Mouse (Mus musculus): Measurements from ENCODE around the gene Vmn1r68.

Vmn1r68 gene

DNA sequence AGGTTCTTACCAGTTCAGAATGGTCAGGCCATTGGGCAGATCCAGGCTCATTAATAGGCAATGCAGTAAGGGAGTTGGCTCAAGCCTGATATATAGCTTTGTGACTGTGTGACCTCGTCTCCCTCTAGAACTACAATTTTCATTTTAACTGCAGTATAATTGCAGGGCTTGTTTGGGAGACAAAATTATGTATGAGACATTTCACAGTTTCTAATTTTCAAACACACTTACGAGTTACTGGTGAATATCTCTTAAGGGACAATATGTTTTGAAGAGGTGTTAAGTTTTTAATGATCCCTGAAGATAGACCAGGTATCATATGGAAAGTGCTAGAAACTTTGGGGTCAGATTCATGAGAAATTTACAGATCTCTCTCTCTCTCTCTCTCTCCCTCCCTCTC lies at the start of gene Vmn1r68:
TSS of gene Vmn1r68 (minus strand) at position 101 of the 400 bp plus-strand sequence.
- no peak for DNase-seq (ENCODE audit: low spot score)

DNA sequence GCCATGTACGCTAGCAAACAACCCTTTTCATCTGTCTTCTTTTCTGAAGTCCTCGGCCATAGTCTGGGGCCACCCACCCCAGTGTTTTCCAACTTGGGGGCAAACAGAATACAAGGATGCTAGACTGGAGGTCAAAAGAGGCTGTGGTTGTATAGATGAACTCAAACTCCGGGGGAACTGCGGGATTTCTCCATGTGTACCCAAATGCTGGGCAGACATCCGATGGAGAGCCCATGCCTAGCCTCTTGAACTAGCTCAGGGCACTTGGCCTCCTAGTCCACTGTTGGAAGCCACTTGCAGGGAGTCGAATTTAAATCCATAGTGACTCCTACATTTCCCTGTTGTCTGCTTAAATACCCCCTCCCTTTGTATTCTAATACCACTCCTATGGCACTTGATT lies 62.7 kb downstream of the Vmn1r68 start:
- DNase-seq (ENCODE audit: low spot score): no peak

DNA sequence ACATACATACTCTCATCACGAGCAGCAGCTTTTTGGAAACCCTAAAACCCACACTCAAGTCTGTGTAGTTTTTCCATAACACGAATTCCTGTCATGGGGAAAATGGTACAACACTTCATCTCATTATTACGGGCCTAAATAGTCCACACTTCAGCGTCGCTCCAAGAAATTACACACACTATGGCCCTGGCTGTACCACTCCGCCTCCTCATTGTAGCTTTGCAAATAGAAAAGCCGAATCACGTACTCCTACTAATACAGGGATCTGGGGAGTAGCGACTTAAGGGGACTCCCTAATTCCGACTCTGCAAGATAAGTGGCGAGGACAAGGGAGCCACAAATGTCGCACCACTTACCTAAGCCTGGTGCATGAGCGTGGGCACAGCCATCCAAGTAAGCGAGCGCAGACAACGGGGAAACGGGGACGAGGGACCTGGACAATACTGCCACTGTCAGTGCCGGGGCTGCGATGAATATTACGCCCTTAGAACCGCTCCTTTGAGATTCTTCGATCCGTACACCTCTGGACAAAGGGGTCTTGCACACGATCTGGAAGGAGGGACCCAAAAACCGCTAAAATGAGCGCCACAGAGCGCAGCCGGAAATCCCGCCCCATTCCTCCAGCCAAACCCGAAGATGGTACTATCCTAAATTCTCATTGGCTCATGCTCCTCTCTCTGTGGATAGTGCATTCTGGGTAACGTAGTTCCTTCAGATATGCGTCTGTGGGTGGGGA lies 63.3 kb downstream of the Vmn1r68 start, which contains the start of gene Zik1:
TSS of gene Zik1 (minus strand) at position 609 of the 736 bp plus-strand sequence.
- peak; percentile 76 for DNase-seq (ENCODE audit: low spot score)

DNA sequence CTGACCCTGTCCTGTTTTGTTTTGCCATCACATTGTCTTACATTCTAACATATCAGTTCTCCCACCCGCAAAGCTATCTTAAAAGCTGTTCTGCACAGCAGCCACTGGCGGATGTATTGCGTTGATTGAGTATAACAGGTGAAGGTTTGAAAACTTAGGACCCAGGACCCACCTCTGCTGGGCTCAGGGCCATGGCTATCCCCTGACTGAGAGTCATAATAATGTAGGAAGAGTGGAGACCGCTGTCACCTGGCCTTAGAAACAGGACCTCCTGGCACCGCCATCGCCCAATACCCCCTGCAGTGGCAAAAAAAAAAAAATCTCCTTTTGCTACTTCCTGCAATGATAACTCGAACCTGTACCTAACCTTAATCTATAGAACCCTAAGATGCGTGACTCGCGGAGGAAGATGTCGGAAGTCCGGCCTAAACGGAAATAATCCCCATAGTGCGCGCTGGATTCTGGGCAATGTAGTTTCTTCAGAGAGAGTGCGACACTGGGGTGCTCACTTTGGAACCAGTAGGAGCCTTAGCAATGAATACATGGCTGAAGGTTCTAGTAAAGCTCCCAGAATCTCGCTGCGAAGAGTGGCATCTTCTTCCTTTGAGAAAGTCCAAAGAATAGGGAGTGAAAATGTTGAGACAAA lies 77.6 kb downstream of the Vmn1r68 start:
- DNase-seq (ENCODE audit: low spot score): peak; percentile 59

DNA sequence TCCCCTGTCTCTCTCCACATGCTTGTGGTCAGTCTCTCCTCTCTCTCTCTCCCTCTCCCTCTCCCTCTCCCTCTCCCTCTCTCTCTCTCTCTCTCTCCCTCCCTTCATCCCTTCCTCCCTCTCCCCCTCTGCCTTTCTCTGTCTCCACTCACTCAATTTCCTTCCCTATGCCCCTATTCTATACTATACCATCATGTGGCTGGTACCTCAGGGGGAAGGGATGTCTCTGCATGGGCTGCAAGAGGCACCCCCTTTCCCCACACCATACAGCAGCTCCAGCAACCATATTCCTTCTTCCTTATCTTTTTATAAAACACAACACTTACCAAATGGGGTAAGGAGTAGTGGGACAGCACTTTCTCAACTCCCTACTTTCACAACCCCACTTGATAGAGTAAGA lies 78.5 kb downstream of the Vmn1r68 start:
- DNase-seq (ENCODE audit: low spot score): no peak

DNA sequence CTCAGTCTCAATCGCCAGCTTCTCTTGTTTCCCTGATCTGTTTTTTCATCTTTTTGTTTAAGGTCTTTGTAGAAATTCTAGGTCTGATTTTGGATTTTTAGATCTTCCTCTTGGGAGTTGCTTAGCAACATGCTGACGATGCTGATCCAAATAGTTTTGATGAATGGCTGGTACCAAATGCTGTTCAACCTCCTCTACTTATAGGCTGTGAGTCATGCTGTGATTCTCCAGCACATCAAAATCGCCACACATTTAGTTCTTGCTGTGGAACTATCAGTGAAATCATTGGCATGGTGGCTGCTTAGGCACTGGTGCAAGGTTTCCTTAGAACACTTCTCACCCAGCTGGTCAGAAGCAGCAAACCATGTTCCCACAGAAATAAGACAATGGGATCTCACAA lies 100.1 kb downstream of the Vmn1r68 start:
- DNase-seq (ENCODE audit: low spot score): no peak
